Mouse (Mus musculus): ENCODE measurements around the gene Pnpla8. TPM values are rescaled to one million over a fixed set of nuclear protein-coding genes. Genes with fewer than 3 reads are reported as not detected.

Pnpla8 gene
- 29.0 and 50.1 TPM in 2 replicates for polyA plus RNA-seq (2012; rRNA removed; ENCODE audit: low replicate concordance)

GRCm38 (mm10) chr12:44221070-44221469 is at the start of gene Pnpla8:
TSS of gene Pnpla8 (plus strand) at chr12:44221370.

GRCm38 (mm10) chr12:44209824-44210752 is 11.1 kb upstream of the Pnpla8 start, which contains the start of gene Dnajb9:
TSS of gene Dnajb9 (minus strand) at chr12:44210326.

GRCm38 (mm10) chr12:44328381-44329315 is 107.5 kb downstream of the Pnpla8 start, which contains the start of gene Nrcam:
TSS of gene Nrcam (plus strand) at chr12:44328885.

Other genes starting within 250 kb of the Pnpla8 start
- gene Dnajb9, start 11.0 kb upstream of the Pnpla8 start, polyA plus RNA-seq (2012; rRNA removed; ENCODE audit: low replicate concordance), result 4.5 and 4.6 TPM in 2 replicates
- gene Nrcam, start 107.5 kb downstream of the Pnpla8 start, polyA plus RNA-seq (2012; rRNA removed; ENCODE audit: low replicate concordance), result 0.33 and 1.6 TPM in 2 replicates